Mouse (Mus musculus) gonadal fat pad, adult 2 months (tissue): ENCODE results near the gene Clec12b. TPM values are rescaled to one million over a fixed set of nuclear protein-coding genes. Genes with fewer than 3 reads are reported as not detected.

Source experiments
- DNase-seq: peaks from one replicate; pipeline ENCODE4 v3.0.0-alpha.2; 2012; ENCODE audit warnings: low read depth
- polyA plus RNA-seq: library from polyadenylated mRNA; depleted of rRNA; stranded (reverse); fragments of >200 nt; gene quantifications from 2 replicates; pipeline ENCODE4 v1.2.3, GENCODE M21; 2012; rRNA removed

Gene Clec12b
- 0.09 and 0.20 TPM in 2 replicates for polyA plus RNA-seq

GRCm38 (mm10) chr6:129385774-129386173 lies at the start of gene Clec12b:
Gene Clec12b (minus strand): TSS chr6:129385874.
- no peak for DNase-seq

- no peak for DNase-seq
Observed at GRCm38 (mm10) chr6:129434239-129434638, 48.6 kb upstream of the Clec12b start.

GRCm38 (mm10) chr6:129427281-129427680 lies 41.6 kb upstream of the Clec12b start:
- DNase-seq = no peak

- no peak for DNase-seq
Observed at GRCm38 (mm10) chr6:129425812-129426211, 40.1 kb upstream of the Clec12b start.

GRCm38 (mm10) chr6:129425217-129425616 lies 39.5 kb upstream of the Clec12b start:
- DNase-seq = no peak

GRCm38 (mm10) chr6:129423734-129424072 lies 38.0 kb upstream of the Clec12b start:
- no peak for DNase-seq

GRCm38 (mm10) chr6:129423040-129423733 lies 37.5 kb upstream of the Clec12b start:
- DNase-seq = no peak

- DNase-seq = no peak
Observed at GRCm38 (mm10) chr6:129422311-129422710, 36.6 kb upstream of the Clec12b start.

- DNase-seq = no peak
Observed at GRCm38 (mm10) chr6:129414177-129414576, 28.5 kb upstream of the Clec12b start.

GRCm38 (mm10) chr6:129408562-129408961 lies 22.9 kb upstream of the Clec12b start, which contains the start of gene Clec9a:
Gene Clec9a (plus strand): TSS chr6:129408862.
- no peak for DNase-seq

- DNase-seq = no peak
Observed at GRCm38 (mm10) chr6:129407324-129407723, 21.6 kb upstream of the Clec12b start.

- DNase-seq = no peak
Observed at GRCm38 (mm10) chr6:129405999-129406398, 20.3 kb upstream of the Clec12b start.

- DNase-seq = peak; percentile 59
Observed at GRCm38 (mm10) chr6:129403391-129403790, 17.7 kb upstream of the Clec12b start.

GRCm38 (mm10) chr6:129402404-129402803 lies 16.7 kb upstream of the Clec12b start:
- DNase-seq = no peak

GRCm38 (mm10) chr6:129399945-129400344 lies 14.3 kb upstream of the Clec12b start:
- no peak for DNase-seq

- no peak for DNase-seq
Observed at GRCm38 (mm10) chr6:129396997-129397396, 11.3 kb upstream of the Clec12b start, which contains the start of gene Clec1b. Gene Clec1b (plus strand): TSS chr6:129397297.

GRCm38 (mm10) chr6:129393732-129394131 lies 8.1 kb upstream of the Clec12b start:
- DNase-seq = no peak

- DNase-seq = no peak
Observed at GRCm38 (mm10) chr6:129393087-129393720, 7.5 kb upstream of the Clec12b start.

- DNase-seq = no peak
Observed at GRCm38 (mm10) chr6:129385000-129385399, 674 bp downstream of the Clec12b start.

GRCm38 (mm10) chr6:129383466-129383865 lies 2.2 kb downstream of the Clec12b start:
- DNase-seq = no peak

GRCm38 (mm10) chr6:129381736-129382135 lies 3.9 kb downstream of the Clec12b start:
- no peak for DNase-seq

- no peak for DNase-seq
Observed at GRCm38 (mm10) chr6:129380454-129380853, 5.2 kb downstream of the Clec12b start.

- no peak for DNase-seq
Observed at GRCm38 (mm10) chr6:129374937-129375471, 10.7 kb downstream of the Clec12b start.
